Mouse (Mus musculus): Measurements from ENCODE around the gene Spryd4. TPM values are rescaled to one million over a fixed set of nuclear protein-coding genes. Genes with fewer than 3 reads are reported as not detected.

Gene Spryd4
- 40.4 and 42.4 TPM in 2 replicates for polyA plus RNA-seq (2015; fragmentation: Nextera tagmentation; extraction: Ambion mirVana)

DNA sequence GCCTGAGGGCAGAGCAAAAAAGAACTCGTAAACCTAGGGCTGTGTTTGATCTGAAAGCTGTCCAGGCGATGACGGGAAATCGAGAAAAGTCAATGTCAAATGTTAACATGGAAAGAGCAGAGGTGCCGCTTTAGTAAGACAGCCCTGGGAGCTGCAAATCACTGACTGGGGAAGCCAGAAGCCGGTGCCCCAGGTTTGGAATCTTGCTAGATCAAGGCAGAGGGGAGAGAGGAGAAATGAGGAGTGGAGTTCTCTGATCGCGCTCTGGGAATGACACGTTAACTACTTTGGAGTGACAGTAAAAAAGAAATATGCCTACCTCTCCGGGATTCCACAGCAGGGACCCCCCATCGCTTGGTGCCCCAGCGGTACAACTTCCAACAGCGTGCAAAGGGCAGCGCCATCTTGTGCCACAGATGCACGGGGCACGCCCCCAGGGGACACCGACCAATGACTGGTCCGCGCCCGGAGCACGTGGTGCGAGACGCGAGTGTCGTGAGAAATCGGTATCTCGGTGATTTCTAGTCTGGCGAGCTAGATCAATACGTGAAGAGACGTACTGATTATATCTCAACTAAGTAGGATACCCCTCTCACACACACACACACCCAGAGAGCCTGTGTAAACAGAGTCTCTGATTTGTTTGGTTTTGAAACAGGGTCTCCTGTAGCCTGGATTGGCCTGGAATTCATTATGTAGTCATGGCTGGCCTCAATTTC lies at the start of gene Spryd4:
Gene Spryd4, minus strand, starts transcription at position 418 of the 719 bp plus-strand sequence.

GRCm38 (mm10) chr10:128253677-128254255 lies 42.2 kb upstream of the Spryd4 start, which contains the start of gene Apon:
TSS of gene Apon (plus strand) at chr10:128254096.

DNA sequence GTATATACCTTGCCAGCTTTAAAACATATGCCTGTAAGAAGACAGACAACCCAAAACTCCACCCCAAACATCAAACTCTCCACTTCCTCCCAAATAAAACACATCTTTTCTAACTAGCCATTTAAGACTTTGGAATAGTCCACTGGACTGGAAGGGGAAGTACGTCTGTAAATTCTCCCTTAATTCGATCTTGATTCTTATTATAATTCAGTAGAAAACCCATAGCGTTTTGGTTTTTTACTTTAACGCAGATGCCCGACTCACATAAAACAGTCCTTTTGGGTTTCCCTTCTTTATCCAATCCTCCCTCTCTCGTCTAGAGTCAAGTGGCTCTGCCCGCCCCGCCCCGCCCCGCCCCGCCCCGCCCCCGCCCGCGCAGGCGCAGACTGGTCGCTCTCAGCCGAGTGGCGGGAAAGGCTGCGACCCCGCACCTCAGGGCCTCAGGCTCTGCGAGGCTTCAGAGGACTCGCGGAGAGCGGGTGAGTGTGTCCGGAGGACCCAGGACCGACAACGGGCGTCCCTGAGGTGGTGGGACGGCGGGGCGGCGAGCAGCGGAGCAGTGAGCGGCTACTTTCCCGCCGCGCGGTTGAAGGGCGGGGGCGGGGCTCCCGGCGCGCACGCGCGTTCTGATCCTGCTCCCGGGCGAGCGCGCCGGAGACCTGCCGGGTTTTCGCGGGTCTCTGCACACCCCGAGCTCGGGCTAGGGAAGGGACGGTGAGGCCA lies 20.3 kb upstream of the Spryd4 start, which contains the start of gene Timeless:
Gene Timeless, plus strand, starts transcription at position 369 of the 723 bp plus-strand sequence.

GRCm38 (mm10) chr10:128225538-128225937 lies 13.9 kb upstream of the Spryd4 start, which contains the start of gene Mip:
TSS of gene Mip (plus strand) at chr10:128225838.

GRCm38 (mm10) chr10:128194024-128194550 lies 17.5 kb downstream of the Spryd4 start, which contains the start of gene Gls2:
TSS of gene Gls2 (plus strand) at chr10:128194457.

GRCm38 (mm10) chr10:128179989-128180388 lies 31.6 kb downstream of the Spryd4 start, which contains the start of gene Rbms2:
TSS of gene Rbms2 (minus strand) at chr10:128180297.

Other genes with a start within 250 kb of the Spryd4 start
- gene Hsd17b6, start 204.2 kb downstream of the Spryd4 start, polyA plus RNA-seq (2015; fragmentation: Nextera tagmentation; extraction: Ambion mirVana): not detected in 2 replicates
- gene Prim1, start 196.6 kb downstream of the Spryd4 start, polyA plus RNA-seq (2015; fragmentation: Nextera tagmentation; extraction: Ambion mirVana): 14.3 and 15.8 TPM in 2 replicates
- gene Naca, start 176.2 kb downstream of the Spryd4 start, polyA plus RNA-seq (2015; fragmentation: Nextera tagmentation; extraction: Ambion mirVana): 404 and 425 TPM in 2 replicates
- gene Ptges3, start 152.9 kb downstream of the Spryd4 start, polyA plus RNA-seq (2015; fragmentation: Nextera tagmentation; extraction: Ambion mirVana): 194 and 206 TPM in 2 replicates
- gene Atp5b, start 128.5 kb downstream of the Spryd4 start, polyA plus RNA-seq (2015; fragmentation: Nextera tagmentation; extraction: Ambion mirVana): 5,056 and 5,083 TPM in 2 replicates
- 5.1 and 5.6 TPM in 2 replicates for gene Baz2a, start 120.2 kb downstream of the Spryd4 start, polyA plus RNA-seq (2015; fragmentation: Nextera tagmentation; extraction: Ambion mirVana)
- 20.6 and 25.1 TPM in 2 replicates for gene Rbms2, start 31.5 kb downstream of the Spryd4 start, polyA plus RNA-seq (2015; fragmentation: Nextera tagmentation; extraction: Ambion mirVana)
- gene Gls2, start 17.4 kb downstream of the Spryd4 start, polyA plus RNA-seq (2015; fragmentation: Nextera tagmentation; extraction: Ambion mirVana): 0.41 and 0.71 TPM in 2 replicates
- gene Mip, start 14.0 kb upstream of the Spryd4 start, polyA plus RNA-seq (2015; fragmentation: Nextera tagmentation; extraction: Ambion mirVana): 0.06 TPM in 1 of 2 replicates, not detected in the other
- 7.7 and 9.4 TPM in 2 replicates for gene Timeless, start 20.3 kb upstream of the Spryd4 start, polyA plus RNA-seq (2015; fragmentation: Nextera tagmentation; extraction: Ambion mirVana)
- gene Apon, start 42.3 kb upstream of the Spryd4 start, polyA plus RNA-seq (2015; fragmentation: Nextera tagmentation; extraction: Ambion mirVana): 0.10 TPM in 1 of 2 replicates, not detected in the other
- 0.17 and 0.60 TPM in 2 replicates for gene Apof, start 56.9 kb upstream of the Spryd4 start, polyA plus RNA-seq (2015; fragmentation: Nextera tagmentation; extraction: Ambion mirVana)
- gene Stat2, start 58.8 kb upstream of the Spryd4 start, polyA plus RNA-seq (2015; fragmentation: Nextera tagmentation; extraction: Ambion mirVana): 5.2 and 6.2 TPM in 2 replicates
- gene Il23a, start 86.9 kb upstream of the Spryd4 start, polyA plus RNA-seq (2015; fragmentation: Nextera tagmentation; extraction: Ambion mirVana): not detected in 2 replicates
- 10.7 and 11.6 TPM in 2 replicates for gene Pan2, start 91.5 kb upstream of the Spryd4 start, polyA plus RNA-seq (2015; fragmentation: Nextera tagmentation; extraction: Ambion mirVana)
- 172 and 198 TPM in 2 replicates for gene Cnpy2, start 110.7 kb upstream of the Spryd4 start, polyA plus RNA-seq (2015; fragmentation: Nextera tagmentation; extraction: Ambion mirVana)
- gene Cs, start 125.9 kb upstream of the Spryd4 start, polyA plus RNA-seq (2015; fragmentation: Nextera tagmentation; extraction: Ambion mirVana): 392 and 409 TPM in 2 replicates
- gene Coq10a, start 157.2 kb upstream of the Spryd4 start, polyA plus RNA-seq (2015; fragmentation: Nextera tagmentation; extraction: Ambion mirVana): 71.8 and 90.5 TPM in 2 replicates
- gene Ankrd52, start 165.3 kb upstream of the Spryd4 start, polyA plus RNA-seq (2015; fragmentation: Nextera tagmentation; extraction: Ambion mirVana): 6.1 and 6.9 TPM in 2 replicates
- gene Slc39a5, start 189.4 kb upstream of the Spryd4 start, polyA plus RNA-seq (2015; fragmentation: Nextera tagmentation; extraction: Ambion mirVana): not detected in 2 replicates
- 44.3 and 46.0 TPM in 2 replicates for gene Nabp2, start 199.7 kb upstream of the Spryd4 start, polyA plus RNA-seq (2015; fragmentation: Nextera tagmentation; extraction: Ambion mirVana)
- 16.0 and 17.7 TPM in 2 replicates for gene Rnf41, start 199.8 kb upstream of the Spryd4 start, polyA plus RNA-seq (2015; fragmentation: Nextera tagmentation; extraction: Ambion mirVana)
- 31.0 and 34.6 TPM in 2 replicates for gene Smarcc2, start 247.4 kb upstream of the Spryd4 start, polyA plus RNA-seq (2015; fragmentation: Nextera tagmentation; extraction: Ambion mirVana)

Data from skeletal muscle tissue, postnatal 0 days (tissue).